Mouse (Mus musculus): ENCODE results near the gene Col5a2. TPM values are rescaled to one million over a fixed set of nuclear protein-coding genes. Genes with fewer than 3 reads are reported as not detected.
"Not testable (repeated sequence)": the region's sequence is repeated elsewhere in the genome, so short reads cannot be mapped to it uniquely, and the experiment has no call there.

Col5a2 gene
- polyA plus RNA-seq, 1 experiment from 2014 or later = 29.5 TPM

DNA sequence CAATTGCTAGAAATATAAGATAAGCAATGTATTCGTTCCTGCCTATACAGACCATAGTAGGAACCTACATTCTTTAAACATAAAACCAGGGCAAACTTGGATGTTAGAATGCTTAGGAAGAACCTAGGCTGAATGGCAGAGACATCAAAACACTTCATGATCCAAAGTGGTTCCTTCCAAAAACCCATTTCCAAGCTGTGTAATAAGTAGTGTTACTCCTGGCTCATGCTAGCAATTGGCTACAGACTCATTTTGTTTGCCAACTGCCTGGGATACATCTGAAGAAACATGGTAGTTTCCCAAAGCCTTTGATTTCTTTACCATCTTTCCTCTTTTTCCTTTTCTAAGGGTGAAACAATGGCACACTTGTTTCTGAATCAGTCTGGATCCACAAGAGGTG, 47.3 kb downstream of the Col5a2 start:
- Histone ChIP-seq H3K4me3 (ENCODE audit: low read depth, low read length) (no peak overlapping the region), H3K4me1 (replicated peaks; ENCODE audit: control insufficient read depth, insufficient read depth, low read length) (no peaks in the 10 kb centered on the region), H3K9me3 (ENCODE audit: control insufficient read depth) (no peaks in the 10 kb centered on the region), H3K27ac (ENCODE audit: low read depth, low read length) (no peak overlapping the region), H3K9ac (ENCODE audit: low read depth, low read length) (no peak overlapping the region), H3K27me3 (replicated peaks; ENCODE audit: control insufficient read depth, insufficient read depth, low read length) (no peaks in the 10 kb centered on the region), H3K4me2 (replicated peaks; ENCODE audit: low read depth) (no peak overlapping the region), H3K36me3 (ENCODE audit: control insufficient read depth, insufficient read depth) (no peaks in the 10 kb centered on the region)
- WGBS = 83% methylated on average over 1 of the region's 1 CpGs
- no peak for TF ChIP-seq CTCF (IDR thresholded peaks at IDR 0.05; ENCODE audit: low read depth)
- no peak for ATAC-seq

DNA sequence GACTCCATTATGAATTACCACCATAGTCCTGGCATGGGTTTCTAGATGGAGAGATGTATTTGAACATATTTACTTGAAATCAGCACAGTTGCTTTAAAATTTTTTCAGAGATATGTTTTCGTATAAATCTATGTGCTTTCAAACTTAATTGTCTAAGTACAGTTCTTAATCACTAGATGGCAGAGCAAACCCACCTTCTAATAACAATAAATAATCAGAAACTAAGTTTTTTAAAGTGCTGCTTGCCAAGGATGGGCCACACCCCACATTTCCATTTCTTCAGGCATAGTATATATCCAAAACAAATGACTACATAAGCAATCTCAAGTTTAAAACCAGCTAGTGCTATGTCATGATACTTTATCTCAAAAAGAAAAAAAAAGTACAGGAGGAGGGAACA, 54.2 kb downstream of the Col5a2 start:
- Histone ChIP-seq H3K4me2 (replicated peaks; ENCODE audit: low read depth) (no peak overlapping the region), H3K27ac (ENCODE audit: low read depth, low read length) (no peak overlapping the region), H3K27me3 (replicated peaks; ENCODE audit: control insufficient read depth, insufficient read depth, low read length) (no peaks in the 10 kb centered on the region), H3K4me3 (ENCODE audit: low read depth, low read length) (no peak overlapping the region), H3K36me3 (ENCODE audit: control insufficient read depth, insufficient read depth) (no peaks in the 10 kb centered on the region), H3K4me1 (replicated peaks; ENCODE audit: control insufficient read depth, insufficient read depth, low read length) (no peaks in the 10 kb centered on the region), H3K9me3 (ENCODE audit: control insufficient read depth) (no peaks in the 10 kb centered on the region), H3K9ac (ENCODE audit: low read depth, low read length) (no peak overlapping the region)
- TF ChIP-seq CTCF (IDR thresholded peaks at IDR 0.05; ENCODE audit: low read depth) = no peak
- WGBS = 84% methylated on average over 1 of the region's 1 CpGs
- no peak for ATAC-seq

GRCm38 (mm10) chr1:45431922-45432321, 71.2 kb downstream of the Col5a2 start:
- 0 out of 2 replicates have a peak, but pooled peaks cover 3% of the 10 kb centered on the region for H3K36me3 ChIP-seq (ENCODE audit: control insufficient read depth, insufficient read depth)
- H3K27ac ChIP-seq (ENCODE audit: low read depth, low read length) = no peak overlapping the region
- H3K4me3 ChIP-seq (ENCODE audit: low read depth, low read length) = no peak overlapping the region
- H3K9me3 ChIP-seq (ENCODE audit: control insufficient read depth) = no peaks in the 10 kb centered on the region
- H3K4me2 ChIP-seq (replicated peaks; ENCODE audit: low read depth) = no peak overlapping the region
- no peaks in the 10 kb centered on the region for H3K27me3 ChIP-seq (replicated peaks; ENCODE audit: control insufficient read depth, insufficient read depth, low read length)
- peak; percentile 95 for ATAC-seq
- H3K4me1 ChIP-seq (replicated peaks; ENCODE audit: control insufficient read depth, insufficient read depth, low read length) = no peaks in the 10 kb centered on the region
- WGBS = 12% methylated on average over 3 of the region's 3 CpGs
- no peak overlapping the region for H3K9ac ChIP-seq (ENCODE audit: low read depth, low read length)
- peak; percentile 79 for TF ChIP-seq CTCF (IDR thresholded peaks at IDR 0.05; ENCODE audit: low read depth)

DNA sequence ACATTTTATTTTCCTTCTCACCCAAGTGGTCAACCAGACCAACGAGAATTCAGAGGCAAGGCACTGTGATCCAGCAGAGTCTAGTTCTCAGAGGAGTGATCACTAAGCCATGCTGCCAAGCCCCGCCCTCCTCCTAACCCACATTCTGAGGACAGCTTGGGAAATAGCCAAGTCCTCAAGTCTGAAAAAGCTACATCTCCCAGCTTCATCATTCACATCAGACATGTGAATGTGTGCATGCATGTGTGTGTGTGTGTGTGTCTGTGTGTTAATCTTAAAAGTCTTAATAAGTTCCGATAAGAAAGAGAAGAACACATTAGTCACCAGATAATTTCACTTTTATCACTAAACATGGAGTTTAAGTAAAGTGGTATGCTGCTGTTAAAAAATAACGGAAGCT, 72.6 kb downstream of the Col5a2 start:
- Histone ChIP-seq H3K27me3 (replicated peaks; ENCODE audit: control insufficient read depth, insufficient read depth, low read length) (no peaks in the 10 kb centered on the region), H3K4me3 (ENCODE audit: low read depth, low read length) (no peak overlapping the region), H3K36me3 (ENCODE audit: control insufficient read depth, insufficient read depth) (0 out of 2 replicates have a peak, but pooled peaks cover 5% of the 10 kb centered on the region), H3K27ac (ENCODE audit: low read depth, low read length) (no peak overlapping the region), H3K9ac (ENCODE audit: low read depth, low read length) (no peak overlapping the region), H3K4me2 (replicated peaks; ENCODE audit: low read depth) (no peak overlapping the region), H3K4me1 (replicated peaks; ENCODE audit: control insufficient read depth, insufficient read depth, low read length) (no peaks in the 10 kb centered on the region), H3K9me3 (ENCODE audit: control insufficient read depth) (no peaks in the 10 kb centered on the region)
- 71% methylated on average over 4 of the region's 4 CpGs for WGBS
- TF ChIP-seq CTCF (IDR thresholded peaks at IDR 0.05; ENCODE audit: low read depth) = no peak
- ATAC-seq = no peak

- H3K4me2 ChIP-seq (replicated peaks; ENCODE audit: low read depth); H3K27ac ChIP-seq (ENCODE audit: low read depth, low read length); H3K27me3 ChIP-seq (replicated peaks; ENCODE audit: control insufficient read depth, insufficient read depth, low read length); ATAC-seq; H3K9ac ChIP-seq (ENCODE audit: low read depth, low read length); H3K36me3 ChIP-seq (ENCODE audit: control insufficient read depth, insufficient read depth); H3K9me3 ChIP-seq (ENCODE audit: control insufficient read depth); H3K4me1 ChIP-seq (replicated peaks; ENCODE audit: control insufficient read depth, insufficient read depth, low read length); H3K4me3 ChIP-seq (ENCODE audit: low read depth, low read length): not testable (repeated sequence)
- 74% methylated on average over 5 of the region's 5 CpGs for WGBS
Observed at GRCm38 (mm10) chr1:45429145-45429544, 73.9 kb downstream of the Col5a2 start.

- Histone ChIP-seq H3K4me2 (replicated peaks; ENCODE audit: low read depth) (no peak overlapping the region), H3K9ac (ENCODE audit: low read depth, low read length) (no peak overlapping the region), H3K27ac (ENCODE audit: low read depth, low read length) (no peak overlapping the region), H3K9me3 (ENCODE audit: control insufficient read depth) (no peaks in the 10 kb centered on the region), H3K27me3 (replicated peaks; ENCODE audit: control insufficient read depth, insufficient read depth, low read length) (no peaks in the 10 kb centered on the region), H3K36me3 (ENCODE audit: control insufficient read depth, insufficient read depth) (0 out of 2 replicates have a peak, but pooled peaks cover 5% of the 10 kb centered on the region), H3K4me3 (ENCODE audit: low read depth, low read length) (no peak overlapping the region), H3K4me1 (replicated peaks; ENCODE audit: control insufficient read depth, insufficient read depth, low read length) (no peaks in the 10 kb centered on the region)
- no peak for ATAC-seq
- WGBS = 59% methylated on average over 5 of the region's 5 CpGs
- TF ChIP-seq CTCF (IDR thresholded peaks at IDR 0.05; ENCODE audit: low read depth) = no peak
Observed at GRCm38 (mm10) chr1:45423915-45424314, 79.2 kb downstream of the Col5a2 start.

DNA sequence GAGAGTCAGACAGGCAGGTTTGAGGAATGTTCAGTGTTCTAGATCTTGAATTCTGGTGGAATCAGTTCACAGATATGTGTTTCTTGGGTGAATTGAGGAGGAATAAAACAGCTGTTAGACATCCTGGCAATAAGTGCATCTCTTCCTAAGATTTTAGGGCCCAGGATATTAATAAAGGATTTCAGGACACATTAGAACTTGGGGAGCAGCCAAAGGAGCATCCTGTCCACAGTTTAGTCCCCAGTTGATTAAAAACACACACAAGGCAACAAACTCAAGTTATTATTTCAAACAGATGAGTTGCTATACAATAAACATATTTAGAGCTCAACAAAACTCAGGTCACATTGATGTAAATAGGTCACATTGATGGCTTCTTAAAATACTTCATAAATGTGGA, 82.5 kb downstream of the Col5a2 start:
- Histone ChIP-seq H3K9me3 (ENCODE audit: control insufficient read depth) (no peaks in the 10 kb centered on the region), H3K36me3 (ENCODE audit: control insufficient read depth, insufficient read depth) (no peaks in the 10 kb centered on the region), H3K9ac (ENCODE audit: low read depth, low read length) (no peak overlapping the region), H3K27ac (ENCODE audit: low read depth, low read length) (no peak overlapping the region), H3K27me3 (replicated peaks; ENCODE audit: control insufficient read depth, insufficient read depth, low read length) (no peaks in the 10 kb centered on the region), H3K4me3 (ENCODE audit: low read depth, low read length) (no peak overlapping the region), H3K4me2 (replicated peaks; ENCODE audit: low read depth) (no peak overlapping the region), H3K4me1 (replicated peaks; ENCODE audit: control insufficient read depth, insufficient read depth, low read length) (no peaks in the 10 kb centered on the region)
- no peak for TF ChIP-seq CTCF (IDR thresholded peaks at IDR 0.05; ENCODE audit: low read depth)
- ATAC-seq = no peak

Data from intestine, postnatal 0 days (tissue).